Mouse (Mus musculus): ENCODE measurements around the gene Sept10.
"Not testable (repeated sequence)": the region's sequence is repeated elsewhere in the genome, so short reads cannot be mapped to it uniquely, and the experiment has no call there.

Gene Sept10

GRCm38 (mm10) chr10:59131926-59132628 lies 89.6 kb downstream of the Sept10 start:
- no peak for DNase-seq (ENCODE audit: low read depth in 2 of 2, low spot score in 2 of 2)

- no peak for DNase-seq (ENCODE audit: low read depth in 2 of 2, low spot score in 2 of 2)
Measured at GRCm38 (mm10) chr10:59127637-59128036, 94.0 kb downstream of the Sept10 start.

- no peak for DNase-seq (ENCODE audit: low read depth in 2 of 2, low spot score in 2 of 2)
Measured at GRCm38 (mm10) chr10:59125497-59125896, 96.2 kb downstream of the Sept10 start.

GRCm38 (mm10) chr10:59119811-59120210 lies 101.8 kb downstream of the Sept10 start:
- no peak for DNase-seq (ENCODE audit: low read depth in 2 of 2, low spot score in 2 of 2)

DNA sequence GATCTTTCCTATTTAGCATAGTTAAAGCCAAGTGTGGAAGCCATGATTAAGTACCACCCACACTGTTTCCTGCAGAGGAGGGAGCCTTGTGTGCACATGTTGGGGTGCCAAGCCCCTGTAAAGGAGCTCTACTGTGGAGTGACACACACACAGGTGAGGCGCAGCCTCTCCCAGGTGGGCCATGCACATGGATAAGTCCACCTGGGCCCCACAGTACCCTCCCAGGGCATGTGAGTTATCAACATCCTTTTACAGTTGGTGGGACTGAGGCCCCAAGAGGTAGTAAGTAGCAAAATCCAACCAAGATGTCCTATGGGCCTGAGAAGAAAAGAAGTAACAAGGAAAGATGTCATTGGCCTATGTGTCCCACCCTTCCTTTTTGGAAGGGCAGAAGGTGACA lies 102.6 kb downstream of the Sept10 start:
- no peak for DNase-seq (ENCODE audit: low read depth in 2 of 2, low spot score in 2 of 2)

- DNase-seq (ENCODE audit: low read depth in 2 of 2, low spot score in 2 of 2): no peak
Measured at GRCm38 (mm10) chr10:59117555-59117954, 104.1 kb downstream of the Sept10 start.

GRCm38 (mm10) chr10:59116331-59116730 lies 105.3 kb downstream of the Sept10 start:
- no peak for DNase-seq (ENCODE audit: low read depth in 2 of 2, low spot score in 2 of 2)

- DNase-seq (ENCODE audit: low read depth in 2 of 2, low spot score in 2 of 2): no peak
Measured at GRCm38 (mm10) chr10:59115691-59116090, 106.0 kb downstream of the Sept10 start.

- DNase-seq (ENCODE audit: low read depth in 2 of 2, low spot score in 2 of 2): no peak
Measured at GRCm38 (mm10) chr10:59114535-59115291, 106.9 kb downstream of the Sept10 start.

DNA sequence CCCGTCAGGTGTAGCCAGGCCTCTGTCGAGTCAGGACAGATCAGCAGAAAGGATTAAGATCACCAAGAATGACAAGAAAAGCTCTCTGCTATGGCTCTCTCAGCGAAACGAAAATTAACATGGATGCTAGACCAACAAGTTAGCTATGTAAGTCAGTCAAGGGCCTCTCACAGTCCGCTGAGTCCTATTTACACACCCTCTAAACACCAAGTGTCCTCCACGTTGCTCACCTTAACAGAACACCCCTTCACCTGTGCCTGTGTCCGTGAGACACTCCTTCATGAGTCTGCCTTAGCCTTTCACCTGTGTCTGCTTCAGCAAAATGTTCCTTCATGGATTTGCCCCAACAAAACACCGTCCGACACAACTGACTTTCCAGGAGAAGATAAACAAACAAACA lies 108.3 kb downstream of the Sept10 start:
- DNase-seq (ENCODE audit: low read depth in 2 of 2, low spot score in 2 of 2): no peak

DNA sequence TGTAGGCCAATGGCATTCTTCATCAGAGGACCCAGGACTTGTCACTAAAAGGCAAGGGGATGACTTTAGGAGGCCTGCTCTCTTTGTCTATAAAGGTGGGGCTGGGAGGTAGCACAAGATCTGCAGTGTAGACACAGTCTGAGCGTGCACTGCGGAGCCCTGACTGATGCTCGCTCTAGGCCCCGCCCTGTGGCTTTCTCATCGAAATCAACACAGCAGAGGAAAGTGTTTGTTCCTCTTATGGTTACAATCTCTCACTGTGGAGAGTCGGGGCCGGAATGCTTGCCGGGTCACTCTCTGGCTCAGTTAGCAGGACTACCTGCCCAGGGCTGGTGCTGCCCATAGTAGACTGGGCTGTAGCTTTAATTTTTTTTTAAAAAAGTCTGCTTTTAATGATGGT lies 108.9 kb downstream of the Sept10 start:
- DNase-seq (ENCODE audit: low read depth in 2 of 2, low spot score in 2 of 2): no peak

GRCm38 (mm10) chr10:59110386-59110785 lies 111.3 kb downstream of the Sept10 start:
- no peak for DNase-seq (ENCODE audit: low read depth in 2 of 2, low spot score in 2 of 2)

- peak; percentile 12 to 27 for DNase-seq (ENCODE audit: low read depth in 2 of 2, low spot score in 2 of 2)
Measured at GRCm38 (mm10) chr10:59109015-59109414, 112.6 kb downstream of the Sept10 start.

DNA sequence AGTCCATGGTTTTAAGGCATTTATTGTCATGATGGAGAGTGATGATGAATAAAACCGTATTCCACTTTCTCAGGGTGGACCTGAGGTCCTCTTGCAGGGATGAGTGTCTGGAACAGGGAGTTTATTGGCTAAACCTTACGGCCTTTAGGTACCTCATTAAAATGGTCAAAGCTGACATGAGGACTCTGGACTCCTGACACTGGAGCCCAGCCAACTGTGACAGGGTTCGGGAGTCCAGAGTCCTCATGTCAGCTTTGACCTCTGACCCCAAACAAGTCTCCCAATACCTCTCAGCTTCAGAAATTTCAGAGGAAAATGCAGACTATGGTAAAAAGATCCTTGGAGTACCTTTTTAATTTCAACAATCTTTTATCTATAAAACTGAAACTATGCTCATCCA lies 115.0 kb downstream of the Sept10 start:
- no peak for DNase-seq (ENCODE audit: low read depth in 2 of 2, low spot score in 2 of 2)

- no peak for DNase-seq (ENCODE audit: low read depth in 2 of 2, low spot score in 2 of 2)
Measured at GRCm38 (mm10) chr10:59105885-59106284, 115.8 kb downstream of the Sept10 start.

DNA sequence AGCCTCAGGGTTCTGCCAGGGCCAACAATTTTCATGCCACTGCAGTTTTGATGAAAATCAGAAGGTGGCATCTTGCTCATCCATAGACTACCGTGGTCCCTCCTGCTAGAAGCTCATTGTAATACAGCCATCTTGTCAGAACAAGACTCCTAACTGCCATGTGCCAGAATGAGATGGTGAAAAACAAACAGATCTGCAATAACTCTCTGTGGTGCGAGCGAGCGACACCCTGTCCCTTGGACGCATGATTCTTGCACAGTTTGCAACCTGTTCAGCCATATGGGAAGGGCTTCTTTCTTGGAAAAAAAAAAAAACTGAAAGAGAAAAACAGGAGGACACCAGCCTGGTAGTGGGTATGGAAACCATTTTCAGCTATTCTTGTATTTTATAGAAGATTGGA lies 117.0 kb downstream of the Sept10 start:
- no peak for DNase-seq (ENCODE audit: low read depth in 2 of 2, low spot score in 2 of 2)

- not testable (repeated sequence) for DNase-seq (ENCODE audit: low read depth in 2 of 2, low spot score in 2 of 2)
Measured at GRCm38 (mm10) chr10:59103076-59103475, 118.6 kb downstream of the Sept10 start.

DNA sequence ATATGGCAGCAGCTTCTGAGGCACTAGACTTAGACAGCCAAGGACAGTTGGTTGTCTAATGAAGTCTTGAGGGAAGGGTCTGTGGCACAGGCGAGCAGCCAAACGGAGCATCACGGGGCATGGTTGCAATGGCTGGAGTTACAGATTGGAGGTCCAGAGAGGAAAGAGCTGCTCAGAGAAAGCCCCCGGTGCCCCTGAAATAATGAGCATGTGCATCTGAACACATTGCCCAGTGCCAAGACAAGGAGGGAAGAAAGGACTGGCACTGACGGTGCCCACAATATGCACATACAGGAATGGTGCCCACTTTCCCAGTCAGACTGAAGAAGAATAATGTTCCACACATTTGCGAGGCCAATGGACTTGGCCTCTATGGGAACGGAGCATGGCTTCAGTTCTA lies 129.7 kb downstream of the Sept10 start:
- DNase-seq (ENCODE audit: low read depth in 2 of 2, low spot score in 2 of 2): no peak
